Mouse (Mus musculus): ENCODE data around the gene Ankrd13a.

DNA sequence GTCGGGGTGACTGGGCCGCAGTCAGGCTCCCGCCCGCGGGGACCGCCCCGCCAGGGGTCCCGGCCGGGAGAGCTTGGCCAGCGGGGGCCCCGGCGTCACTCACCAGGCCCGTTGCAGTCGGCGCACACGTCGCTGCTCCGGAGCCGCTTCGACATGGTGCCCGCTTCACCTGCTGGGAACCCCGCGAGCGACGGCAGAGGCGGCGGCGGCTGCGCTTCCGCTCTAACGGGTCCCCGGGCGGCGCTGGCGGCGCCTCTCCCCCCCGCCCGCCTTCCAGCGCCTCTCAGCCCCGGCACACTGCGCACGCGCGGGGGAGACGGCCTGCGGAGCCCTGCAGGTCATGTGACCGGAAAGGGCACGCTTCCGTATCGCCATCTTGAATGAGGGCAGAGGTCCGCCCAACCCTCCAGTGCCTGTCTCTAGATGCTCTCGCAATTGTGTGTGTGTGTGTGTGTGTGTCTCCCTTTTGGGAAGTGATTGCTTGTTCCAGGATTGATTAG is 1.2 kb upstream of the Ankrd13a start:
- TF ChIP-seq MEF2A (IDR thresholded peaks at IDR 0.05; ENCODE audit: extremely low read depth, insufficient replicate concordance, low read depth, low read length, poor library complexity, severe bottlenecking) (no peak), RCOR1 (IDR thresholded peaks at IDR 0.05; ENCODE audit: low read depth, low read length) (peak; percentile 64; the same call in 1 of the 2 replicates), MAX (IDR thresholded peaks at IDR 0.05; ENCODE audit: low read length) (peak; percentile 83), MXI1 (IDR thresholded peaks at IDR 0.05; ENCODE audit: low read depth, low read length) (peak; percentile 78; the same call in 1 of the 2 replicates), HCFC1 (IDR thresholded peaks at IDR 0.05; ENCODE audit: low read depth, low read length) (peak; percentile 92), USF1 (IDR thresholded peaks at IDR 0.05; ENCODE audit: low read depth, low read length) (peak; percentile 98), USF2 (IDR thresholded peaks at IDR 0.05; ENCODE audit: borderline replicate concordance in 1 of 2, insufficient read depth in 1 of 2, low read depth in 1 of 2, low read length in 2 of 2) (peak; percentile 82 to 91), ZKSCAN1 (IDR thresholded peaks at IDR 0.05; ENCODE audit: low read depth, low read length) (no peak), GATA1 (IDR thresholded peaks at IDR 0.05; ENCODE audit: low read depth, low read length) (no peak)

Data from MEL (cell line).